Mouse (Mus musculus) limb, embryonic 14.5 days (tissue): ENCODE results near the gene Espnl. TPM values are rescaled to one million over a fixed set of nuclear protein-coding genes. Genes with fewer than 3 reads are reported as not detected.

Source experiments
- ATAC-seq: fragments of 200-750 bp; cut with Nextera tagmentation; 2 replicates; pipeline ENCODE4 v1.8.0; 2017; ENCODE audit warnings: low read depth, moderate number of reproducible peaks, moderate TSS enrichment; ENCODE audit not compliant: low FRiP score
- DNase-seq: peaks from one replicate; pipeline ENCODE4 v3.0.0-alpha.2; 2015; ENCODE audit warnings: low spot score
- H3K27ac ChIP-seq: fragments of 300-500 bp; sonication (generic); replicated peaks from 2 replicates; pipeline ENCODE4 v1.5.1; 2014; ENCODE audit warnings: low read depth, mild to moderate bottlenecking, low read length, moderate library complexity, mixed read lengths
- H3K27me3 ChIP-seq: fragments of 300-500 bp; sonication (generic); 2 replicates; pipeline ENCODE4 v1.6.1; 2014; ENCODE audit warnings: low read length, mixed read lengths; ENCODE audit not compliant: control insufficient read depth, insufficient read depth
- H3K36me3 ChIP-seq: fragments of 300-500 bp; sonication (generic); 2 replicates; pipeline ENCODE4 v1.6.1; 2014; ENCODE audit warnings: mild to moderate bottlenecking, low read length, moderate library complexity, mixed read lengths; ENCODE audit not compliant: control insufficient read depth, insufficient read depth
- H3K4me1 ChIP-seq: fragments of 300-500 bp; sonication (generic); 2 replicates; pipeline ENCODE4 v1.6.1; 2014; ENCODE audit warnings: antibody characterized with exemption, low read length, mixed read lengths; ENCODE audit not compliant: control insufficient read depth, insufficient read depth
- H3K4me2 ChIP-seq: fragments of 300-500 bp; sonication (generic); replicated peaks from 2 replicates; pipeline ENCODE4 v1.6.1; 2014; ENCODE audit warnings: low read depth, mild to moderate bottlenecking, low read length, moderate library complexity; ENCODE audit not compliant: severe bottlenecking
- H3K4me3 ChIP-seq: fragments of 300-500 bp; sonication (generic); replicated peaks from 2 replicates; pipeline ENCODE4 v1.5.1; 2014; ENCODE audit warnings: low read length
- H3K9ac ChIP-seq: fragments of 300-500 bp; sonication (generic); 2 replicates; pipeline ENCODE4 v1.6.1; 2014; ENCODE audit warnings: mild to moderate bottlenecking, low read depth, low read length, moderate library complexity; ENCODE audit not compliant: severe bottlenecking
- H3K9me3 ChIP-seq: fragments of 300-500 bp; sonication (generic); 2 replicates; pipeline ENCODE4 v1.6.1; 2016; ENCODE audit warnings: low read length; ENCODE audit not compliant: control insufficient read depth
- POLR2A ChIP-seq: fragments of 200-500 bp; IDR thresholded peaks from 2 replicates; pipeline ENCODE4 v1.8.0; 2012; ENCODE audit warnings: inconsistent platforms, mild to moderate bottlenecking, moderate library complexity, borderline replicate concordance; ENCODE audit not compliant: insufficient read depth, insufficient read length; ENCODE audit errors: extremely low read depth
- WGBS: fragments of 180-500 bp; shearing (Covaris S2); extraction: QIAGEN DNeasy Blood & Tissue Kit; methylation state at CpG from one replicate; pipeline ENCODE4 v1.1.7; 2014; 5-methylcytosine and 5-hydroxymethylcytosine counted together
- polyA plus RNA-seq, 2 experiments: library from polyadenylated mRNA; depleted of rRNA in 1 of 2; stranded (reverse) in 1 of 2; unstranded in 1 of 2; fragments of >200 nt; fragmentation: Nextera tagmentation in 1 of 2; extraction: Ambion mirVana in 1 of 2; gene quantifications; 2 replicates each; pipeline versions ENCODE4 v1.2.1 to v1.2.3; 2012 to 2014

The Espnl gene
- polyA plus RNA-seq, 2 experiments, result 0.08 to 0.10 TPM

- H3K9ac ChIP-seq, result no peak overlapping the region
- ATAC-seq (no peak), DNase-seq (no peak)
- WGBS, result 90% methylated on average over 1 of the region's 1 CpGs
- H3K4me1 ChIP-seq, result no peaks in the 10 kb centered on the region
- no peak overlapping the region for H3K27ac ChIP-seq
- no peaks in the 10 kb centered on the region for H3K9me3 ChIP-seq
- peaks cover 65% of the 10 kb centered on the region for H3K36me3 ChIP-seq
- no peak overlapping the region for H3K4me3 ChIP-seq
- no peak for TF ChIP-seq POLR2A
- no peaks in the 10 kb centered on the region for H3K27me3 ChIP-seq
- H3K4me2 ChIP-seq, result no peak overlapping the region
Measured at GRCm38 (mm10) chr1:91279126-91279525, 42.7 kb upstream of the Espnl start.

GRCm38 (mm10) chr1:91282582-91282981, 39.3 kb upstream of the Espnl start:
- H3K27ac ChIP-seq, result no peak overlapping the region
- no peak overlapping the region for H3K4me3 ChIP-seq
- no peaks in the 10 kb centered on the region for H3K27me3 ChIP-seq
- DNase-seq, result no peak
- H3K9me3 ChIP-seq, result no peaks in the 10 kb centered on the region
- ATAC-seq, result no peak
- H3K9ac ChIP-seq, result no peak overlapping the region
- H3K36me3 ChIP-seq, result peaks cover 73% of the 10 kb centered on the region
- H3K4me1 ChIP-seq, result no peaks in the 10 kb centered on the region
- H3K4me2 ChIP-seq, result no peak overlapping the region
- no peak for TF ChIP-seq POLR2A
- 92% methylated on average over 1 of the region's 1 CpGs for WGBS

GRCm38 (mm10) chr1:91289375-91289774, 32.5 kb upstream of the Espnl start:
- H3K4me1 ChIP-seq, result no peaks in the 10 kb centered on the region
- no peaks in the 10 kb centered on the region for H3K27me3 ChIP-seq
- no peaks in the 10 kb centered on the region for H3K9me3 ChIP-seq
- 93% methylated on average over 1 of the region's 1 CpGs for WGBS
- DNase-seq, result no peak
- H3K4me3 ChIP-seq, result no peak overlapping the region
- no peak overlapping the region for H3K4me2 ChIP-seq
- no peak for TF ChIP-seq POLR2A
- no peak overlapping the region for H3K9ac ChIP-seq
- no peak for ATAC-seq
- no peak overlapping the region for H3K27ac ChIP-seq
- H3K36me3 ChIP-seq, result peaks cover 35% of the 10 kb centered on the region

- Histone ChIP-seq H3K4me1 (no peaks in the 10 kb centered on the region), H3K27ac (no peak overlapping the region), H3K36me3 (peaks cover 7% of the 10 kb centered on the region; the same call in 1 of the 2 replicates), H3K4me3 (no peak overlapping the region), H3K9me3 (no peaks in the 10 kb centered on the region), H3K27me3 (no peaks in the 10 kb centered on the region), H3K4me2 (no peak overlapping the region), H3K9ac (no peak overlapping the region)
- 91% methylated on average over 11 of the region's 11 CpGs for WGBS
- ATAC-seq (no peak), DNase-seq (no peak)
- no peak for TF ChIP-seq POLR2A
Measured at GRCm38 (mm10) chr1:91292101-91292825, 29.6 kb upstream of the Espnl start.

GRCm38 (mm10) chr1:91295544-91295943, 26.3 kb upstream of the Espnl start:
- DNase-seq, result no peak

More at GRCm38 (mm10) chr1:91295544-91295943, 26.3 kb upstream of the Espnl start:
- H3K27ac ChIP-seq, result no peak overlapping the region
- no peak overlapping the region for H3K9ac ChIP-seq
- H3K9me3 ChIP-seq, result no peaks in the 10 kb centered on the region
- ATAC-seq, result no peak
- H3K4me2 ChIP-seq, result no peak overlapping the region
- no peak for TF ChIP-seq POLR2A
- no peaks in the 10 kb centered on the region for H3K27me3 ChIP-seq
- no peak overlapping the region for H3K4me3 ChIP-seq
- WGBS, result 93% methylated on average over 6 of the region's 6 CpGs
- H3K4me1 ChIP-seq, result 0 out of 2 replicates have a peak, but pooled peaks cover 5% of the 10 kb centered on the region
- 0 out of 2 replicates have a peak, but pooled peaks cover 2% of the 10 kb centered on the region for H3K36me3 ChIP-seq
